Mouse (Mus musculus): Measurements from ENCODE around the gene Pole. TPM values are rescaled to one million over a fixed set of nuclear protein-coding genes. Genes with fewer than 3 reads are reported as not detected.

The Pole gene
- total and polyA plus RNA-seq, 3 experiments: 46.0 to 60.2 (median 55.0) TPM

DNA sequence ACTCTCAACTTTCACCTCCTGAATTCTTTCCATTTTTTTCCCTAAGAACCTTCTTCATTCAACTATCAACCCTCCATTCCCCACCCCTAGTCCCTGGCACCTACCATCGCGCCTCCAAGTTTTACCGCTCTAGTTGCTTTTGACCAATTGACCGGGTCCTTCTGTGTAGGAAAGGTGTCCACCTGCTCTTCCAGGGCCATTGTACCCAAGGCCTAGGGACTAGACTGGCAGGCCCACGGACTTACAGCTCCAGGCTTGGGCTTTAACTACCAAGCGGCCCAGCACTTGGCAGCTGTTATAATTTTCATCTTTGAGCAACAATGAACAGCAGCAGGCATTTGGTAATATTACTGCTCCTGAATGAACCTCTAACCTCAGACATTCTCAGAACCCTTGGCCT lies 15.9 kb upstream of the Pole start:
- peaks cover 17 to 28% of the 10 kb centered on the region in 2 experiments for H3K36me3 ChIP-seq (replicated peaks in 1 of 2; ENCODE audit: control insufficient read depth in 1 of 2, insufficient read depth in 1 of 2, low read length in 1 of 2)
- H3K9me3 ChIP-seq (replicated peaks; ENCODE audit: low read length): no peaks in the 10 kb centered on the region
- H3K27me3 ChIP-seq (replicated peaks): no peaks in the 10 kb centered on the region
- no peak overlapping the region for H3K4me3 ChIP-seq (replicated peaks in 1 of 3; ENCODE audit: low read depth in 2 of 3, low read length in 2 of 3, poor library complexity in 1 of 3)
- H3K4me2 ChIP-seq (ENCODE audit: insufficient read depth, low read depth, poor library complexity, severe bottlenecking): no peak overlapping the region
- DNase-seq (ENCODE audit: extremely low read depth): no peak
- H3K9ac ChIP-seq (ENCODE audit: insufficient read depth, low read depth): no peak overlapping the region
- peaks cover 4 to 28% of the 10 kb centered on the region in 2 experiments; a peak in 3 of 4 replicates for H3K4me1 ChIP-seq (ENCODE audit: control insufficient read depth in 1 of 2, insufficient read depth in 2 of 2)
- peaks cover 31% of the 10 kb centered on the region for H3K79me2 ChIP-seq (replicated peaks; ENCODE audit: control insufficient read depth, extremely low read depth, insufficient read depth, poor library complexity, severe bottlenecking)
- no peak overlapping the region for H3K27ac ChIP-seq (ENCODE audit: insufficient read depth, low read depth)
- in situ Hi-C loops (cut with MboI; ENCODE audit: low pct_ligation_motif_present, low pct_unique_long_range_greater_than_20kb, low sequenced_read_pairs): no loop called here
- dilution Hi-C loops (cut with MboI; ENCODE audit: extremely low pct_ligation_motif_present, extremely low pct_unique_long_range_greater_than_20kb, low sequenced_read_pairs): no loop called here
- TF ChIP-seq KAT2A (IDR thresholded peaks at IDR 0.05; ENCODE audit: insufficient replicate concordance, low read length) (no peak), NELFE (IDR thresholded peaks at IDR 0.05; ENCODE audit: low read depth, low read length) (no peak), TBP (conservative IDR thresholded peaks at IDR 0.05; ENCODE audit: low read depth, low read length) (no peak), RAD21 (IDR thresholded peaks at IDR 0.05; ENCODE audit: low read depth, low read length) (no peak)

GRCm38 (mm10) chr5:110274147-110274546 lies 12.0 kb upstream of the Pole start:
- Histone ChIP-seq H3K27ac (ENCODE audit: insufficient read depth, low read depth) (no peak overlapping the region), H3K4me1 (ENCODE audit: control insufficient read depth in 1 of 2, insufficient read depth in 2 of 2) (peaks cover 0 to 3% of the 10 kb centered on the region in 2 experiments; a peak in 1 of 4 replicates), H3K9ac (ENCODE audit: insufficient read depth, low read depth) (no peak overlapping the region), H3K4me3 (replicated peaks in 1 of 3; ENCODE audit: low read depth in 2 of 3, low read length in 2 of 3, poor library complexity in 1 of 3) (no peak overlapping the region), H3K27me3 (replicated peaks) (no peaks in the 10 kb centered on the region), H3K36me3 (replicated peaks in 1 of 2; ENCODE audit: control insufficient read depth in 1 of 2, insufficient read depth in 1 of 2, low read length in 1 of 2) (peaks cover 0 to 2% of the 10 kb centered on the region in 2 experiments), H3K9me3 (replicated peaks; ENCODE audit: low read length) (no peaks in the 10 kb centered on the region), H3K4me2 (ENCODE audit: insufficient read depth, low read depth, poor library complexity, severe bottlenecking) (no peak overlapping the region), H3K79me2 (replicated peaks; ENCODE audit: control insufficient read depth, extremely low read depth, insufficient read depth, poor library complexity, severe bottlenecking) (peaks cover 4% of the 10 kb centered on the region)
- dilution Hi-C loops (cut with MboI; ENCODE audit: extremely low pct_ligation_motif_present, extremely low pct_unique_long_range_greater_than_20kb, low sequenced_read_pairs) (no loop called here), in situ Hi-C loops (cut with MboI; ENCODE audit: low pct_ligation_motif_present, low pct_unique_long_range_greater_than_20kb, low sequenced_read_pairs) (no loop called here)
- DNase-seq (ENCODE audit: extremely low read depth): no peak
- no peak for TF ChIP-seq BHLHE40 (IDR thresholded peaks at IDR 0.05; ENCODE audit: low read depth, low read length)
- TF ChIP-seq MEF2A (IDR thresholded peaks at IDR 0.05; ENCODE audit: borderline replicate concordance, low read depth, low read length): no peak
- no peak for TF ChIP-seq CTCF (conservative IDR thresholded peaks at IDR 0.05 in 1 of 2, IDR thresholded peaks at IDR 0.05 in 1 of 2; ENCODE audit: low read depth in 2 of 2, low read length in 2 of 2)
- TF ChIP-seq EP300 (IDR thresholded peaks at IDR 0.05; ENCODE audit: low read length): no peak
- TF ChIP-seq SMC3 (IDR thresholded peaks at IDR 0.05; ENCODE audit: low read depth, low read length): no peak
- no peak for TF ChIP-seq GABPA (IDR thresholded peaks at IDR 0.05; ENCODE audit: insufficient replicate concordance, low read depth, low read length)
- TF ChIP-seq CHD2 (IDR thresholded peaks at IDR 0.05; ENCODE audit: low read length): no peak
- no peak for TF ChIP-seq POLR2A (IDR thresholded peaks at IDR 0.05; ENCODE audit: low read depth, low read length)
- TF ChIP-seq UBTF (IDR thresholded peaks at IDR 0.05; ENCODE audit: low read depth, low read length): no peak

DNA sequence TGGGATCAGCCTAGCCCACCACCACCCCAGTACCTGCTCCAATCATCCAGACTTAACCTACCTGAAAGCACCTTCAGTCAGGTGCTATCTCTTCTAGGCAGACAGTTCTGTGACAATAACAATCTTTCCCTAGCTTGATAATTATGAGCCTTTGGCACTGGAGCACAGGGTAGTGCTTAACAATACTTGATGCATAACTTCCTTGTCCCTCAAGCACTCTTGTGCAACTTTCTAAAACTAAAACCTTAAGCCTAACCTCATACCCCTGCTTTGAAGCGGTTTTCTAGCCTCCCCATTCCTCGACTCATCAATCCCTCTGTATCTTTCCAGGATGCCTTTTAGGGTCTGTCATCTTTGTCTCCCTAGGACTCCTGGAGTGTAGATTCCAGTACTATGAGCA lies 11.3 kb upstream of the Pole start:
- no peak overlapping the region for H3K4me3 ChIP-seq (replicated peaks in 1 of 3; ENCODE audit: low read depth in 2 of 3, low read length in 2 of 3, poor library complexity in 1 of 3)
- H3K9me3 ChIP-seq (replicated peaks; ENCODE audit: low read length): no peaks in the 10 kb centered on the region
- no peak for TF ChIP-seq POLR2AphosphoS2 (IDR thresholded peaks at IDR 0.05; ENCODE audit: low read depth, low read length)
- TF ChIP-seq ETS1 (conservative IDR thresholded peaks at IDR 0.05; ENCODE audit: low read depth, low read length): no peak
- no peak for TF ChIP-seq CHD2 (IDR thresholded peaks at IDR 0.05; ENCODE audit: low read length)
- no peak for TF ChIP-seq USF2 (conservative IDR thresholded peaks at IDR 0.05; ENCODE audit: low read depth, low read length)
- no peak for TF ChIP-seq ZNF384 (IDR thresholded peaks at IDR 0.05; ENCODE audit: low read depth, low read length)
- TF ChIP-seq ZC3H11A (IDR thresholded peaks at IDR 0.05; ENCODE audit: low read depth, low read length): no peak
- TF ChIP-seq MAX (IDR thresholded peaks at IDR 0.05; ENCODE audit: low read length): no peak
- TF ChIP-seq NRF1 (IDR thresholded peaks at IDR 0.05; ENCODE audit: low read depth, low read length): no peak
- no peak for TF ChIP-seq SMC3 (IDR thresholded peaks at IDR 0.05; ENCODE audit: low read depth, low read length)
- no peak for TF ChIP-seq KAT2A (IDR thresholded peaks at IDR 0.05; ENCODE audit: insufficient replicate concordance, low read length)
- no peak for TF ChIP-seq GABPA (IDR thresholded peaks at IDR 0.05; ENCODE audit: insufficient replicate concordance, low read depth, low read length)
- TF ChIP-seq BHLHE40 (IDR thresholded peaks at IDR 0.05; ENCODE audit: low read depth, low read length): no peak
- dilution Hi-C loops (cut with MboI; ENCODE audit: extremely low pct_ligation_motif_present, extremely low pct_unique_long_range_greater_than_20kb, low sequenced_read_pairs): no loop called here
- no peak for DNase-seq (ENCODE audit: extremely low read depth)
- no peaks in the 10 kb centered on the region for H3K79me2 ChIP-seq (replicated peaks; ENCODE audit: control insufficient read depth, extremely low read depth, insufficient read depth, poor library complexity, severe bottlenecking)
- H3K36me3 ChIP-seq (replicated peaks in 1 of 2; ENCODE audit: control insufficient read depth in 1 of 2, insufficient read depth in 1 of 2, low read length in 1 of 2): peaks cover 0 to 2% of the 10 kb centered on the region in 2 experiments
- H3K4me1 ChIP-seq (ENCODE audit: control insufficient read depth in 1 of 2, insufficient read depth in 2 of 2): peaks cover 0 to 3% of the 10 kb centered on the region in 2 experiments; a peak in 1 of 4 replicates
- no peak overlapping the region for H3K4me2 ChIP-seq (ENCODE audit: insufficient read depth, low read depth, poor library complexity, severe bottlenecking)
- no peak overlapping the region for H3K27ac ChIP-seq (ENCODE audit: insufficient read depth, low read depth)
- no peaks in the 10 kb centered on the region for H3K27me3 ChIP-seq (replicated peaks)
- H3K9ac ChIP-seq (ENCODE audit: insufficient read depth, low read depth): no peak overlapping the region
- in situ Hi-C loops (cut with MboI; ENCODE audit: low pct_ligation_motif_present, low pct_unique_long_range_greater_than_20kb, low sequenced_read_pairs): no loop called here

Measured in CH12.LX (cell line).